Mouse (Mus musculus): ENCODE results near the gene Gemin2. TPM values are rescaled to one million over a fixed set of nuclear protein-coding genes. Genes with fewer than 3 reads are reported as not detected.
A peak's percentile ranks its signal among the peaks of the same experiment; 100 is the strongest.
"Not testable (repeated sequence)": the region's sequence is repeated elsewhere in the genome, so short reads cannot be mapped to it uniquely, and the experiment has no call there.

Gene Gemin2
- 0.74 and 1.1 TPM in 2 replicates for polyA plus RNA-seq (2012; rRNA removed)

- peak; percentile 26; the same call in 1 of the 2 replicates for TF ChIP-seq CTCF (IDR thresholded peaks at IDR 0.05; ENCODE audit: extremely low read depth, insufficient read length, insufficient replicate concordance, low read depth, low read length)
- TF ChIP-seq POLR2A (IDR thresholded peaks at IDR 0.05; ENCODE audit: low read depth, low read length), result peak; percentile 70
- H3K36me3 ChIP-seq (ENCODE audit: control insufficient read depth, insufficient read depth, low read length), result peaks cover 3% of the 10 kb centered on the region; the same call in 1 of the 2 replicates
- no peaks in the 10 kb centered on the region for H3K27me3 ChIP-seq (ENCODE audit: control insufficient read depth, insufficient read depth, low read length)
- peak within 1 kb of the TSS; percentile 73 for H3K4me3 ChIP-seq (ENCODE audit: low read depth, low read length)
- under 1% methylated on average over 28 of the region's 28 CpGs for whole genome bisulfite sequencing
- peak within 1 kb of the TSS; percentile 95 for H3K27ac ChIP-seq (ENCODE audit: insufficient read depth, low read depth, low read length)
- peaks cover 5% of the 10 kb centered on the region; the same call in 1 of the 2 replicates for H3K4me1 ChIP-seq (ENCODE audit: control insufficient read depth, insufficient read depth, insufficient read length, low read length)
These were observed at the start of gene Gemin2 for GRCm38 (mm10) chr12:59013234-59013633. Gene Gemin2 (plus strand): TSS chr12:59013393.

DNA sequence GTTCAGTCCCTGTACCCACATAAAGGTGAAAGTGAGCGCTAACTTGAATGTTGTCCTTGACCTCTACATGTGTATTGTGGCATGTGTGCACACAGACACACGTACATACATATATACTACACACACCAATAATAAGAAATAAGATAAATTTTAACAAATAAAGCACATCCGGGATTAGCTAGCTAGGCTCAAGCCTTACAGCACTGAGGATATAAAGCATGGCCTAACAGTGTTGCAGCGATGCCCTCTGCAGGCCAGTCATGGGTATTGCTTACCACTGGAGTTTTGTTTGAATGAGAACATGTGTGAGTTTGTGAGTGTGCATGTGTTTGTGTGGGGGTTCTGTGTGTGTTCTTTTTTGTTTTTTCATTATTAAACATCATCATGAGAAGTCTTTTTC, 48.6 kb upstream of the Gemin2 start:
- peaks cover 52% of the 10 kb centered on the region for H3K36me3 ChIP-seq (ENCODE audit: control insufficient read depth, insufficient read depth, low read length)

DNA sequence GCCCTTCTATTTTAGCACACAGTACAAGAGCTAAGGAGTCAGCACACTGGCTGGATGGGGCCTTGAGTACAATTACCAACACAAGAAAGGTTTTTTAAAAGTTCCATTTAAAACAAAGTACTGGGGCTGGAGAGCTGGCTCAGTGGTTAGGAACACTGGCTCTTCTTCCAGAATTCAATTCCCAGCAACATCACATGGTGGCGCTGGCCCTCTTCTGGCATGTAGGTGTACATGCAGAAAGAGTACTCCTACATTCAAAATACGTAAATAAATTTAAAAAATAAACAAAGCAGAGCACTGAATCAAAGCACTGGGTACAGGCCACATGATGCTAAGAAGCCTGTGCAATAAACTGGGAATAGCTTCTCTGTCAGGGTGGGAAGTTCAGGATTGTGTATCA, 36.2 kb upstream of the Gemin2 start:
- H3K4me3 ChIP-seq (ENCODE audit: low read depth, low read length), result no peak overlapping the region
- no peaks in the 10 kb centered on the region for H3K27me3 ChIP-seq (ENCODE audit: control insufficient read depth, insufficient read depth, low read length)
- no peak overlapping the region for H3K27ac ChIP-seq (ENCODE audit: insufficient read depth, low read depth, low read length)
- TF ChIP-seq POLR2A (IDR thresholded peaks at IDR 0.05; ENCODE audit: low read depth, low read length), result no peak
- TF ChIP-seq CTCF (IDR thresholded peaks at IDR 0.05; ENCODE audit: extremely low read depth, insufficient read length, insufficient replicate concordance, low read depth, low read length), result no peak
- H3K4me1 ChIP-seq (ENCODE audit: control insufficient read depth, insufficient read depth, insufficient read length, low read length), result no peaks in the 10 kb centered on the region
- H3K36me3 ChIP-seq (ENCODE audit: control insufficient read depth, insufficient read depth, low read length), result peaks cover 59% of the 10 kb centered on the region
- WGBS, result 83% methylated on average over 2 of the region's 2 CpGs

More for the DNA sequence above, 48.6 kb upstream of the Gemin2 start:
- H3K27me3 ChIP-seq (ENCODE audit: control insufficient read depth, insufficient read depth, low read length), result no peaks in the 10 kb centered on the region
- H3K4me1 ChIP-seq (ENCODE audit: control insufficient read depth, insufficient read depth, insufficient read length, low read length), result peaks cover 2% of the 10 kb centered on the region; the same call in 1 of the 2 replicates
- 74% methylated on average over 4 of the region's 4 CpGs for WGBS
- H3K27ac ChIP-seq (ENCODE audit: insufficient read depth, low read depth, low read length), result no peak overlapping the region
- no peak overlapping the region for H3K4me3 ChIP-seq (ENCODE audit: low read depth, low read length)
- no peak for TF ChIP-seq POLR2A (IDR thresholded peaks at IDR 0.05; ENCODE audit: low read depth, low read length)
- TF ChIP-seq CTCF (IDR thresholded peaks at IDR 0.05; ENCODE audit: extremely low read depth, insufficient read length, insufficient replicate concordance, low read depth, low read length), result peak; percentile 39; the same call in 1 of the 2 replicates

DNA sequence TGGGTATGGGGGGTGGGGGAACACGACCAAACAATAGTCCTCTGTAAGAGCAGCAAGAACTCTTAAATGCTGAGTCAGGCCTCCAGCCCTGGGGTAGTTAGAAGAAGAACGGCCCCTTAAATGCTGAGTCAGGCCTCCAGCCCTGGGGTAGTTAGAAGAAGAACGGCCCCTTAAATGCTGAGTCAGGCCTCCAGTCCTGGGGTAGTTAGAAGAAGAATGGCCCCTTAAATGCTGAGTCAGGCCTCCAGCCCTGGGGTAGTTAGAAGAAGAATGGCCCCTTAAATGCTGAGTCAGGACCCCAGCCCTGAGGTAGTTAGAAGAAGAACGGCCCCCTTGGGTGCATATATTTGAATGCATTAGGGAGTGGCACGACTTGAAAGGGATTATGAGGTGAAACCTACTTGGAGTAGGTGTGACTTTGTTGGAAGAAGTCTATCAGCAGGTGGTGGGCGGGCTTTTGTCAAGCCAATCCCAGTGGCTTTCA, 32.0 kb upstream of the Gemin2 start:
- peaks cover 66% of the 10 kb centered on the region for H3K36me3 ChIP-seq (ENCODE audit: control insufficient read depth, insufficient read depth, low read length)
- not testable (repeated sequence) for H3K27ac ChIP-seq (ENCODE audit: insufficient read depth, low read depth, low read length); H3K4me3 ChIP-seq (ENCODE audit: low read depth, low read length); H3K4me1 ChIP-seq (ENCODE audit: control insufficient read depth, insufficient read depth, insufficient read length, low read length); H3K27me3 ChIP-seq (ENCODE audit: control insufficient read depth, insufficient read depth, low read length)
- WGBS, result 61% methylated on average over 6 of the region's 6 CpGs

- TF ChIP-seq POLR2A (IDR thresholded peaks at IDR 0.05; ENCODE audit: low read depth, low read length) (no peak), CTCF (IDR thresholded peaks at IDR 0.05; ENCODE audit: extremely low read depth, insufficient read length, insufficient replicate concordance, low read depth, low read length) (no peak)
- H3K27me3 ChIP-seq (ENCODE audit: control insufficient read depth, insufficient read depth, low read length), result no peaks in the 10 kb centered on the region
- WGBS, result 96% methylated on average over 3 of the region's 3 CpGs
- no peak overlapping the region for H3K27ac ChIP-seq (ENCODE audit: insufficient read depth, low read depth, low read length)
- no peak overlapping the region for H3K4me3 ChIP-seq (ENCODE audit: low read depth, low read length)
- H3K36me3 ChIP-seq (ENCODE audit: control insufficient read depth, insufficient read depth, low read length), result peaks cover 67% of the 10 kb centered on the region
- H3K4me1 ChIP-seq (ENCODE audit: control insufficient read depth, insufficient read depth, insufficient read length, low read length), result no peaks in the 10 kb centered on the region
These were observed 27.4 kb upstream of the Gemin2 start for GRCm38 (mm10) chr12:58985766-58986165.

- WGBS, result 41% methylated on average over 2 of the region's 2 CpGs
- H3K27me3 ChIP-seq (ENCODE audit: control insufficient read depth, insufficient read depth, low read length), result no peaks in the 10 kb centered on the region
- H3K36me3 ChIP-seq (ENCODE audit: control insufficient read depth, insufficient read depth, low read length), result peaks cover 13% of the 10 kb centered on the region
- TF ChIP-seq CTCF (IDR thresholded peaks at IDR 0.05; ENCODE audit: extremely low read depth, insufficient read length, insufficient replicate concordance, low read depth, low read length) (no peak), POLR2A (IDR thresholded peaks at IDR 0.05; ENCODE audit: low read depth, low read length) (no peak)
- 0 out of 2 replicates have a peak overlapping the region, but pooled peaks have one; percentile 28 for H3K27ac ChIP-seq (ENCODE audit: insufficient read depth, low read depth, low read length)
- no peak overlapping the region for H3K4me3 ChIP-seq (ENCODE audit: low read depth, low read length)
- H3K4me1 ChIP-seq (ENCODE audit: control insufficient read depth, insufficient read depth, insufficient read length, low read length), result peaks cover 7% of the 10 kb centered on the region; the same call in 1 of the 2 replicates
These were observed 2.7 kb upstream of the Gemin2 start for GRCm38 (mm10) chr12:59010482-59010881.

DNA sequence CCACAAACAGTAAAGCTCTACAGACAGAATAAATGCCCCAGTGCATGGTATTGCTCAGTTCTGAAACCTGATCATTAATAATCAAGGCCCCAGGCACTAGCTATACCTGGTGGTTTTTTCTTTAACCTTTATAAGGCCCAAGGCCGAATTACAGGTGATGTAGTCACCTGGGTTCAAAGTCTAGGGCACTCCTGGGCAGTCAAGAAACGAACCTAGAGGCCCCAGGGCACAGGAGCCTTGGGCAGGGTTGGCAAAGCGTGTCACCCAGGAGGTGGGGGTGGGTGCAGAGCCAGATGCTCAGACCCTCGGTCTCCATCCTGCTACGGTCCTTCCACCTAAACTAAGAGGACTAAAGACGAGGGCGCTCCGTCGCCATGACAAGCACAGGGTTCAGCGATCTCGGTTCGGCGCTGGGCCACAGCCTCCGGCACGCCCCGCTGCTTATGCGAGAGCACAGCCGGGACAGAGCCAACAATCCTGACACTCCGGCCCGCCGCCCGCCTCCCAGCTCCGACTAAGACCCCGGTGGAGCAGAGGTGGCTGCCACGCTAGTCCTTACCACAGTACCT, 1.8 kb upstream of the Gemin2 start:
- Histone ChIP-seq H3K27ac (ENCODE audit: insufficient read depth, low read depth, low read length) (peak overlapping the region; percentile 85), H3K4me1 (ENCODE audit: control insufficient read depth, insufficient read depth, insufficient read length, low read length) (peaks cover 5% of the 10 kb centered on the region; the same call in 1 of the 2 replicates), H3K27me3 (ENCODE audit: control insufficient read depth, insufficient read depth, low read length) (no peaks in the 10 kb centered on the region), H3K4me3 (ENCODE audit: low read depth, low read length) (peak overlapping the region; percentile 79), H3K36me3 (ENCODE audit: control insufficient read depth, insufficient read depth, low read length) (peaks cover 8% of the 10 kb centered on the region)
- TF ChIP-seq CTCF (IDR thresholded peaks at IDR 0.05; ENCODE audit: extremely low read depth, insufficient read length, insufficient replicate concordance, low read depth, low read length), result no peak
- under 1% methylated on average over 25 of the region's 25 CpGs for WGBS
